Mouse (Mus musculus): Measurements from ENCODE around the gene Tnfrsf9.

Tnfrsf9 gene

GRCm38 (mm10) chr4:150894718-150895501 is 19.5 kb upstream of the Tnfrsf9 start:
- no peak for DNase-seq (ENCODE audit: extremely low spot score, low spot score)

DNA sequence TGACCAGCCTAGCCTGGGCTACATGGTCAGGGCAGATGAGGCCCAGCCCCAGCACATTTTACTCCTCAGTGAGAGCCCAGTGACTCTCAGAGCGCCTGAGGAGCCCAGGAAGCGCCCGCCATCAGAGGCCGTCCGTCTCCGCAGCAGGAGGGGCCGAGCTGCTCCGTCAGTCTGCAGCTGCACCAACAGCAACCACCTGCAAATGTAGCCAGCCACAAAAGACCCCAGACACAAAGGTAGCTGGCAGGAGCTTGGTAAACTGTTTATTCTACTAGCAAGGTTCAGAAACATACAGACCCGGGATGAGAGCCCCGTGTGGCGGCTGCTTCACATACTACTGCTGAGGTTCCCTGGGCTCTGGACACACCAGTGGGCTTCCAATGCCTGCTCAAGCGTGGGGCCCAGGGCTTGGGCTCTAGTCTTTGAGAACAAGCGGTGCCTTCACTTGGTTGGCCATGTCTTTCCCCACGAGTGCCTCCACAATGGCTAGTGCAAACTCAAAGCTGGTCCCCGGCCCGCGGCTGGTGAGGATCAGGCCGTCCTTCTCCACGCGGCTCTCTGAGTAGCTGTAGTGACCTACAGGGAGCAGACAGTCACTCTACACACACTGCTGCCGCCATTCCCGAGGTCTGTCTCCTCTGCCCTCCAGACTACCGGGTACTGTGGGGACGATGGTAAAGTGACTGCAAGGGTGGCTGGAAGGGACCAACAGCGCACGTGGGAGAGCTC is 17.3 kb upstream of the Tnfrsf9 start:
- no peak for DNase-seq (ENCODE audit: extremely low spot score, low spot score)

DNA sequence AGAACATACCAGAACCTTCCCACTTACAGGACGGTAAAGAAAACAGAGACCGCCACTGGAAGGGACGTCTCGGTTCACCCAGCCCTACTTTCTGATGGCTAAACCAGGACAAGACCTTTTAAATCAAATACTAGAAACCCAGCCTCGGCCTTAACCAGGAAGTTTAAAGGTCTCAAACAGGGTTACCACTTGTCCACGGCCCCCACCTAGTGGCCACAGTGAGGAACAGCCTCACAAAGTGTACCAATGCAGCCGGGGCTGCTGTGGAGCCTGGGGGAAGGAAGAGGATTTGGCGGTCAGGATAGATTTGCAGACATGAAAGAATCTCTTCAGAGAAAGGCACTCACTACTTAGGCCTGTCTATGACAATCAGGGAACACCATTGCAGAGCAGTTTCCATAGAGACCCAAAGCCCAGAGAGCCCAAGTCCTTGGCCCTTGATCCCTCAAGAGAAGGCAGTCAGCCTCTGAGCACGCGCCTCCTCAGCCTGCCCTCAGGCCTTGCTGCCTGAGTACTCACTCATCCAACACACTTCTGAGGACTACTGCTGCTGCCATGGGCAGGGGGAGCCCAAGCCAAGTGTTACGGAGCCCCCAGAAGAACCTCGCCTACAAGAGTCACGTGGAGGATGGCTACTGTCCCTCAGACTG is 15.5 kb upstream of the Tnfrsf9 start:
- DNase-seq (ENCODE audit: extremely low spot score, low spot score): peak; percentile 69

GRCm38 (mm10) chr4:150900486-150900885 is 13.9 kb upstream of the Tnfrsf9 start:
- no peak for DNase-seq (ENCODE audit: extremely low spot score, low spot score)

- peak; percentile 74 for DNase-seq (ENCODE audit: extremely low spot score, low spot score)
Measured at GRCm38 (mm10) chr4:150901651-150902050, 12.7 kb upstream of the Tnfrsf9 start.

DNA sequence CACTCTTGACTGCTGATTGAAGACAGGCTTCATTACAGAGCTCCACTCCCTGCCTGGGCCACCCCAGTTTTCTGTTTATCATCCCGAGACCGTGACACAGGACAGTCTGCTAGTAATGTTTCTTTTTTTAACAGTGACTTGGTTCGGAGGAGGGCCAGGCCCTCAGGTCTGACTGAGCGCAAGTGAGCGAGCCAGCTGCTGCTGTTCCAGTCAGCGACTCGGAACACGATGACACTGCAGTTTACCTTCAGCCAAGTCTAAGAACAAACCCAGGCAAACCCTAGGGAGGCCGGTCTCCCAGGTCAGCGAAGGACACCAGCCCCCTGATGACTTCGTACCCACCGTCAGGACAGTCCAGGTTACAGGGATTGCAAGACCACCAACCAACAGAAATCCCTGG is 12.3 kb upstream of the Tnfrsf9 start:
- no peak for DNase-seq (ENCODE audit: extremely low spot score, low spot score)

DNA sequence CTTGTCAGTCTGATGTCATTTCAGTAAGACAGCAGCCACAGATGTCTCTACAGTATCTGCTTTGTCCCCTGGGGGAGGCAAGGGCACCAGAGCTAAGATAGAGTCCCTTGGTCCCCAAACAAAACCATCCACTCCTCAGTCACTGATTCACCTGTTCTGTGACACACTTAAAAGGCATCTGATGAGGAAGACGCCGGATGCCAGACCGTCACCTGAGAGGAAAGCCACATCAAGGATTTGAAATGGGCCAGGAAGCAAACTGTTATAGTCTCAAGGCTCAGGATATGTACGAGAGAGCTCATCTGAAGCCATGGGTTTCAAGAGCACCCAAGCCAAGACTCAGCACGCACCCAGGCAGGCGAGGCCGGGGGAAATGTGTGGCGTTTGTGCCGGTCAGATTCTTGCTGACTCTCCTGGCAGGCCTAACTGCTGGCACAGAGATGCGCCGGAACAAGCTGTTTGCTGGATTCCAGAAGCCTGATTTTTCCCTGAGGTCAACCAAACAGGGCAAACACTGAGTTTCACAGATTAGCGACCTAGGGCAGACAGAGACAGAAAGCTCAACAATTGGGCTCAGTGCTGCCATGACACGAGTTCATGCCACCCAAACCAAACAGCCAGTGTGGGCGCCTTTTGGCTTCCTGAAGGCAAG is 11.1 kb upstream of the Tnfrsf9 start:
- DNase-seq (ENCODE audit: extremely low spot score, low spot score): no peak

DNA sequence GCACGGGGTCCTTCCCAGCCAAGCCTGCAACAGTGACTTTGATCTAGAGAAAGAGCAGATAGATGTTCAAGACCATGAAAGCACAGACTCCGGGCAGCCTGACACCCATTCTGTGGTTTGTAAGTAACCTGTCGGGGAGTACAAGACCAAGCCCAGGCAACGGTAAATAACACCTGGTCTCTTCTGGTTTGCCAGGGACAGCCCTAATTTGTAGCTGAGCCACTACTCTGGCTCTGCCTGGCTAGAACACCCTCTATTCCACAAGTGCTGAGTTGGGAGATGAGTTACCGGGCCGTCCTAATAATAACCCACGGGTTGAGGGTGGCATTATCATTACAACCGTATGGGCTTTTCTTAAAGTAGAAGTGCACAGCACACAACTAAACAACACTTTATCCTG is 7.3 kb upstream of the Tnfrsf9 start:
- no peak for DNase-seq (ENCODE audit: extremely low spot score, low spot score)

DNA sequence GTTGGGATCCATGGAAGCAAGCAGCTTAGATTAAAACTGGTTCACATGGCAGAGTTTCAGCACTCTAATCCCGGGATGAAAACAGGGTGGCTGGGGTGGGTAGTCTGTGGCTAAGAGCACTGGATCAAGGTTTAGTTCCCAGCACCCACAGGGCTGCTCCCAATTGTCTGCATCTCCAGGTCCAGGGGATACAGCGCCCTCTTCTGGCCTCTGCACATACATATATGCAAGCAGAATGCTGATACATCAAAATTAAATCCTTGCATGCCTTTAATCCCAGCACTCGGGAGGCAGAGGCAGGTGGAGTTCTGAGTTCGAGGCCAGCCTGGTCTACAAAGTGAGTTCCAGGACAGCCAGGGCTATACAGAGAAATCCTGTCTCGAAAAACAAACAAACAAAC is 5.8 kb upstream of the Tnfrsf9 start:
- DNase-seq (ENCODE audit: extremely low spot score, low spot score): peak; percentile 13

GRCm38 (mm10) chr4:150909451-150910156 is 4.8 kb upstream of the Tnfrsf9 start:
- DNase-seq (ENCODE audit: extremely low spot score, low spot score): peak; percentile 100

DNA sequence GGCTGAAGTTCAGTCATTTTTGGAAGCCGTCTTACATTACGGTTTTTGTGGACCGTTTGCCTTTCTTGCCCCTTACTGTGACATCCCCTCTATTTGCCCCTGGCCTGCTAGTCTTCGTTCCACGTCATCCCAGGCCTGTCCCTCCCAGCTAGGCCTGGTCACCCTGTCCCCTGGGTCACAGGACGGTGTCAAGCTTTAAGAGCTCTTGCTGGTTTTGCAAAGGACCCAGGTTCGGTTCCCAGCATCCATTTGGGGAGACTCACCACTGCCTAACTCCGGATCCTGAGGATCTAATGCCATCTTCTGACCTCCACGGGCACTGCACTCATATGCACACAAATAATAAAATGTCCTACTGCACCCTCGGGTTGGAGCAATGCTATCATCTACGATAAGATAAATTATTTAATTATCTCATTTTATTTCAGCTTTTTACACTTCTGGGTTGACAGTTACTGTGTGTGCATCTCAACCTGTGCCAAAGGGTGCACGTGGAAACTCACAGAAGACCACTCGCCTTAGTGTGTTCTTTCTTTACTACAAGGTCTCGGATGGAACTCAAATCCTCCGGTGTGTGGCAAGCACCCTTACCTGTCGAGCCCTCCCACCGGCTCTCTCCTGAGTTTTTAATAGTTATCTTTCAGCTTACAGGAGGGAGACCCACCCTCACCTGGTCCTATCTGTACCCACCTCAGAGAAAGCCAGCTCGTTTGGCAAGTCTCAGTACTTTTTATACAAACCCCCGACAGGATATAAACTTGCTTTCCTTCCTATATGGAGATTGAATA is 4.0 kb upstream of the Tnfrsf9 start:
- DNase-seq (ENCODE audit: extremely low spot score, low spot score): no peak

DNA sequence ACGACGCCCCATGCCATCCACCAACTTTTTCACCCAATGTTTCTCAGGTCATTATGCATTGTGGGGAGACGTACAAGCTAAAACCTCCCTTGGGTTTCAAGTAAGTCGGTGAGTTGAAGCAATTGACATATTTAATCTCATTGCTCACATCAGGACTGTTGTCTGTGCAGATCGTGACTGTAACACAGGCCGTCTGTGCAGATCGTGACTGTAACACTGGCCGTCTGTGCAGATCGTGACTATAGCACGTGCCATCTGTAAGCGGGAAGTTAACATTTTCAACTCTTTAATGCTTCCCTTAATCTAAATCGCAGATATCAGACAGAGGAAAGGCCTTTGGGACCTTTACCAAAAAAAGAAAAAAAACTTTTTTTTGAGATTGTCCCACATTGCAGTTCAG is 619 bp upstream of the Tnfrsf9 start:
- DNase-seq (ENCODE audit: extremely low spot score, low spot score): peak; percentile 18

- no peak for DNase-seq (ENCODE audit: extremely low spot score, low spot score)
Measured at GRCm38 (mm10) chr4:150915181-150915906, 982 bp downstream of the Tnfrsf9 start.

GRCm38 (mm10) chr4:150917336-150918027 is 3.1 kb downstream of the Tnfrsf9 start:
- DNase-seq (ENCODE audit: extremely low spot score, low spot score): no peak

DNA sequence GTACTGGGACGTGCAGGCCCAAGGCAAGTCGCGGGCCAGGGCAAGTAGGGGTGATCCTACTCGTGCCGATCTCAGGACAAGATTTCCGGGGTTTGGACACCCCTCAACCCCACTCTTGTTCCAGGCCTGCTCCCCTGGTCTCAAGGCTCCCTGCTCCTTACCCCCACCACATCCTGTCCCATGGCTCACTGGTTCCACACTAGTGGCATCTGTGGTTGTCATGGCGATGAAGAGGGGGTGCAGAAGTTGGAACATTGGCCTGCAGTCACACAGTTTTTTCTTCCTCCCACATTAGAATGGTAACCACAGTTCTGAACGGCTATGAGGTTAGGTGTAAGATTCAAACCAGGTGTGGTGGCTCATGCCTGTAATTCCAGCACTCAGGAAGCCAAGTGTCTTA is 6.8 kb downstream of the Tnfrsf9 start:
- DNase-seq (ENCODE audit: extremely low spot score, low spot score): no peak

GRCm38 (mm10) chr4:150924308-150924707 is 9.9 kb downstream of the Tnfrsf9 start:
- no peak for DNase-seq (ENCODE audit: extremely low spot score, low spot score)

GRCm38 (mm10) chr4:150924936-150925335 is 10.6 kb downstream of the Tnfrsf9 start:
- no peak for DNase-seq (ENCODE audit: extremely low spot score, low spot score)

GRCm38 (mm10) chr4:150925923-150926322 is 11.6 kb downstream of the Tnfrsf9 start:
- peak; percentile 53 for DNase-seq (ENCODE audit: extremely low spot score, low spot score)
